Mouse (Mus musculus) megakaryocyte-erythroid progenitor cell, adult 5-6 weeks (primary cell): Measurements from ENCODE around the gene Evx2. TPM values are rescaled to one million over a fixed set of nuclear protein-coding genes. Genes with fewer than 3 reads are reported as not detected.

ENCODE experiments used
- ATAC-seq: replicated peaks from 2 replicates; pipeline ENCODE4 v1.8.0; 2016; ENCODE audit warnings: mild to moderate bottlenecking, inconsistent platforms; ENCODE audit not compliant: severe bottlenecking, poor library complexity, low FRiP score, low TSS enrichment
- total RNA-seq, 2 experiments: library from RNA; stranded (forward) in 1 of 2; stranded (reverse) in 1 of 2; fragments of 200-1000, 215-1000 nt in 1 of 2; fragments of >200 nt in 1 of 2; fragmentation: Nextera tagmentation in 1 of 2; gene quantifications; 2 replicates each; pipeline ENCODE4 v1.2.3; 2014 to 2017

Gene Evx2
- total RNA-seq, 2 experiments from 2014 or later: not detected

DNA sequence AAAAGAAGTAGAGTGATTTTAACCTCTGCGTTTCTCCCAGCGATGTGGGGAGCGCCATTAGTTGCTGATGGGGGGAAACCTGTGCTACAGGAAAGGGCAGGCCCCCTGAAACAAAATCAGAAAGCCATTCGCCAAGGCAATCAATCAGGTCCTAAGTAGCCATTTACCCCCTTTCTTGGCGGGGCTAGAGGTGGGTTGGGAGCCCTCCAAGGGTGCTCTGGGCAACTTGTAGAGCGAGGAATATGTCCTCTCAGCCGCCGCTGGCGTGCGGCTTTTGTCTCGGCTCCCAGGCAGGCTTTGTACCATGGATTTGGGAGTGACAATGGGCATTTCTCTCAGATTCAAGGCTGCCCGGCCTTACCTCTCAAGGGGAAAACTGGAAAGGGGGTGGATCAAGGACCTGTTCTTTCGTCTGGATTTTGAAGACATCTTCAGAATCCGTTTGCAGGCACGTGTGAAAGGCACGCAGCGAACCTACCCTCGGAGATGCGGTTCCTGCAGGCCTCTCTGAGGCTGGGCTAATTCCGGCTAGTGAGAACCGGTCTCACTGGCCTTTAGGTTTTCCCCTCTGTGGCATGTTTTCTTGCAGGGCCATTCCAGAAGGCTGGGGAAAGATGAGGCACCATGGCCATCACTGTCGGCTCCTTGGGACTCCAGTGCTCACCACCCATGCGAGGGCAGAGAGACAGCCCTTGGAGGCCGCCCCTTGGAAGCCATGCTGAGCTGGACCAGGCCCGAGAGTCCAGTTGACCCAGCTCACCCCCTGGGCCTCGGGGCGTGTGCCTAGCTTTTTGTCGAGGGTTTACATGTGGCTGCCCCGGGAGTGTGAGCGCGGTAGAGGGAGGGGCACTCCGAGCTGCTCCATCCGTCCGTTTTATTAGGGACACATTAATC, 37.3 kb upstream of the Evx2 start:
- no peak for ATAC-seq

DNA sequence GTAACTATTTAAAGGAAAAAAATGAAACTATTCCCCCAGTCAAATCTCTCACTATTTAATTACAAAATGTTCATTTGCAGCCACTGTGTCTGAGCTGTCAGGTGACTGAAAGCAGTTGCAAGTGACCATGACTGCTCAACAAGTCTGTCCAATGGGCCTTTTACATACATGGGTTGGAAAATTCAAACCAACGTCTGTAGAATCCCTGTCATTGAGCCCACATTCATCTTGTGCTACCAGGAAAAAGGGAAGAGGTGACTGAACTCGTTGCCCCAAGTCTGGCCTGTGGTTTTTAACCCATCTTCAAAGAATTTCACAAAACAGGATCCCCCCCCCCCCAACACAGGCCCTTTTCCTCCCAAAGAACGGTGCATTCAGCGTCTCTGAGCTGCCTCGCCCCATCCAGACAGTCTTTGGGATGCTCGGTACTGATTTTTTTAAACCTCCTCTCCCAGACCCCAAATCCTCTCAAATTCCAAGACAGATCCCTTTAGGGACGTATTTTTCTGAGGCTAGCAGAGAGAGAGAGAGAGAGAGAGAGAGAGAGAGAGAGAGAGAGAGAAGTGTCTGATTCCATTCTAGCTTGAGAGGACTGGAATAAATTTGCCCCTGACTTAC, 36.6 kb upstream of the Evx2 start:
- ATAC-seq: no peak

- ATAC-seq: no peak
Observed at GRCm38 (mm10) chr2:74695383-74695782, 36.0 kb upstream of the Evx2 start.

- ATAC-seq: 0 out of 2 replicates have a peak, but pooled peaks have one; percentile 25
Observed at GRCm38 (mm10) chr2:74694066-74694465, 34.7 kb upstream of the Evx2 start.

GRCm38 (mm10) chr2:74693432-74693827, 34.1 kb upstream of the Evx2 start:
- ATAC-seq: no peak

DNA sequence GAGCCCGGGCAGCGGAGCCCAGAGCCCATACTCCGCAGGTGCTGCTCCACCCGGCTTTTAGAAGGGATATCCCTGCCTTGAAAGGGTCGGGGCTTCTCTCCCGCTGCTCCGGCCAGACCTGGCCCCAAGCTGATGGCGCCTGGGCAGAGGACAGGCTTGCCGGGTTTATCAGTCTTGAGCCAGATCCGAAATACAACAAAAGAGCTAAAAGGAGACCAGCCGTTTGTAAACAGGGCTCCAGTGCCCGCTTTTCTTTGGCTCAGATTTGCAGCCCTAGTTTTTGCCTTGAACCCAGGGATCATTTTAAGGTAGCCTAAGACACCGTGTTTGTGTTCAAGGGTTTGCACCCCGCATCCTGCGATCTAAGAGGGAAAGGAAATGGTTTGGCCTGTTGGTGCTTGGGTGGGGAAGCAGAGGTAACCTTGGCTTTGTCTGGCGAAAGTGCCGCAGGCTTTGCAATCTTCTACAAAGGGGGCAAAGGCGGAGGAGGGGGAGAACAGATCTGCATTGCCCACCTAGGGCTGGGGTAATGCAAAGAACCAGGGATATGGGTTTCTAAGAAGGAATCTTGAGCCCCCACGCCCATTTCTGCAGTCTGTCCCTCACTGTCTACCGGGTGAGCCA, 33.6 kb upstream of the Evx2 start:
- no peak for ATAC-seq

- ATAC-seq: no peak
Observed at GRCm38 (mm10) chr2:74691995-74692807, 32.8 kb upstream of the Evx2 start.

- no peak for ATAC-seq
Observed at GRCm38 (mm10) chr2:74691022-74691951, 31.9 kb upstream of the Evx2 start, which contains the start of gene Hoxd10. Hoxd10 (plus strand) TSS chr2:74691924.

DNA sequence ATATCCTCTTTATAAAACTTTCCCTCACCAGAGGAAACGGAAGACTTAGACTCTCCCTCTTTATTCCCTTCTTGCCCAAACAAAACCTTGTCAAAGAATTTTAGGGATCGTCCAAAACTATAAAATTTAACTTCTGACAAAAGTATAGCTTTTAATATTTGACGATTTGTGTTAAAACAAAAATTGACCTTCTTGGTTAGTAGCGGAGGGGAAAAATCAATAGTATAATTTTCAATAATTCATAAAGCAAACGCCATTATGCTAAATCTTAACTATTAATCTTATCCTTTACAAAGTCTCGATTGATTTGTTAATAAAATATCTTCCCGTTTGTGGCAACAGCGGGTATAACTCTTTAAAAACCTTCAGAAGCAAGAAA, 31.0 kb upstream of the Evx2 start:
- ATAC-seq: no peak

GRCm38 (mm10) chr2:74689574-74690337, 30.4 kb upstream of the Evx2 start:
- ATAC-seq: no peak

DNA sequence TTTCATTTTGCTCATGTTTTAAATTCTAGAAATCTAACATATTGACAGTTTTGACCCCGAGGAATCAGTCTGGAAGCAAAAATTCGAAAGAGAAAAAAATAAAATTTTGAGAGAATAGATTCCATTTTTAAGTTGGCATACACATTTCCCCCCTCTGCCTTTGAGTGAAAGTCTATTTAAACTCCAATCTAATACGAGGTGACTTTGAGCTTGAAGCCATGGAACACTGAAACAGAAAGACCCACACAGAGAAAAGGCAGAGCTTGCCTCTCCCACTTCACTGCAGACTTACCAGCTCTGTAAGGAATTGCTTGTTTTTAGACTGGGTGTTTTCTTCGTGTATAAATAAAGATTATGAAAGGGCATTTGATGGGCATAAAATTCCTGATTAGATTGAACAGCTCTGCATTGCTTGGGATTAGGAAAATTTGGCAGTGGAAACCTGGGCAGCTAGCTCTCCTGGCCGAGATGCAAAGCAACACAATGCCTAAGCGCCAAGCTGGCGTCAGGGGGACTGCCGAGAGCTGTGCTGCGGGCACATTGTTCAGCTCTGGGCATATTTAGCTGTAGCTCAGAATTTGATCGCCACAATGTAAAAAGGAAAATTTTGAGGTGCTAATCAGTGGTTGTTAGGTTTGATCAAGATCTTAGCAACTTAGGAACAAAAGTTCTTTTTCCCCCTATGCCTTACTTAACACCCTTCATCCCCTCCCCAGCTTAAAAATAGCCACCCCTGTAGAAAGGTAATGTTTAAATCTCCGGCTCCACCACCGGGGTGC, 29.6 kb upstream of the Evx2 start:
- no peak for ATAC-seq

- no peak for ATAC-seq
Observed at GRCm38 (mm10) chr2:74687698-74688555, 28.6 kb upstream of the Evx2 start.

DNA sequence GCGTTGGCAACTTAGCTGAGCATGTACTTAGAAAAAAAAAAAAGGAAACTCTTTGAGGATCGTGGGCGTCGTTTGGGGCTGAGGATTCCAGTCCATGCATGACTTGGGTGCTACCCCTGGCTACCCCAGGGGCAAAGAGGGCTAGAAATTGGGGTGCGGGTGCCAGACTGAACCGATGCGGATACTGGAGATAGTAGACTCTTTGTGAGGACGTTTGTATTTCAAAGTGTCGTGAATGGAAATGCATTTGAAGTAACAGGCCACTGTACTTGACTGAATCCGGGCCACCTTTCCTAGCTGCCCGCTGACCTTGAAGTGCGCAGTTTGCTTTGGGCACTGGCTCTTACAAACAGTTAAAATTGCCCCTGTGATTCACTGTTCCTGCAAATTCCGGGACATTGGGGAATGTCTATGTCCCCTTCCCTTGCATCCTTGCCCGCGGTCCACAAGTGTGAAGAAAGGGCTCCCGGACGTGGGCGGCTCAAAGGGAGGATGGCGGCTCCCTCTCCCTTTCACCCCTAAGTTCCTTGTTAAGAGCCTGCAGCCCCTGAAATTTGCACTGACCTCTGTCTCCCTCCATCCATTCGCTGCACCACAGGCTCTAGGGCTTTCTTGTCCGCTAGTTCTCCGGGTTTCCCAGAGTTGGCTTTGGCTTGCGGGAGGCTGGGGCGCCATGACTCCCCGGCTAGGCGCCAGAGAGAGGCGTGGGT, 27.8 kb upstream of the Evx2 start:
- no peak for ATAC-seq

DNA sequence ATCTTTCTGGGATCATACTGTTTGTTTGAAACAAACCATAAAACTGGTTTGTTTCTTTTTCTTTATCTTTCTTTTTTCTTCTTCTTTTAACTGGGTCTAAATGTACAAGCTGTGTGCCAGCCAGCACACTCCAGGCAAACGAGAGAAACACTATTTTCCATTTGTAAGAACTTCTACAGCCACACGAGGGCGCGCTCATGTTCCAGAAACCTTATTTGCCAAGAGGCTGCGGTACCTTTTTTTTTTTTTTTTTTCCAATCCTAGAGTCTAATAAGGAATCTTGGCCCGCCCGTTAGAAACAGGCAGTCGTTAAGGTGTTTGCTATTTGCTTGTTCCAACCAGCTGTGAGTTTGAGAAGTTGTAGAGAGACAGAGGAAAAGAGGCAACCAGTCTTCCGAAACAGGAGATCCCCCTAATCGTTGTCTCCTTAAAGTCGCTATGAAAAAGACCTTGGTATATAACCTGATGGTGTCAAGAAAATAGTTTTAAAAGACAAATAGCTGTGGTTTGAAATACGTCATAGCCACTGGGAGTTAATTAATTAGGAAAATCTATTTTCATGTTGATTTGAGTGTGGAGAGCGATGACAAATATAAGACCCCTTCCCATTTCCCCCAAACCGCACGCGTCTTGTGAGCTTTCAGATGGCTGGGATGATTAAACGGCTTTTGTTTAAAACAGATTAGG, 27.1 kb upstream of the Evx2 start:
- no peak for ATAC-seq

DNA sequence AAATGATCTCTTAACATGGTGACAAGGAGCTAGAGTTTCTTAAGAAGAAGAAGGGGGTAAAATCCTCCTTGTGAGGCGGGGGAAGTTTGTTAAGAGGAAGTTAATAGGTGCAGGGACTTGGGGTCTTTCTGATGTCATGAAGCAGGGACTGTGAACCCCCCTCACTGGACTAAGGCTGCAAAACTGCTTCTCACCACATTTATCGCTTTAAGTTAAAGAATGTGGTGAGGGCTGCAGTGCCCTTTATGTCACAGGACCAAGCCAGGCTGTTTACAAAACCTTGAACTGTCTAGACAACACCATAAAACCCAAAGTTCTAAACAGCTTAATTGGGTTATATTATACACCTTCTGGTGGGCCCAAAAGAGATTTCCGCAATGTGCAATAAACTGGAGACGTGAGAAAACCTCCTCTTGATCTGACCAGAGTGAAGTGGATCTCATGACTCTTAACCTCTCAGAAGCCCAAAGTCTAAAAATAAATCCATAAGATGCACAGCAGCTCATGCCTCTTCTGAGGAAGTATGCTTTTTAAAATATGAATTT, 25.8 kb upstream of the Evx2 start:
- no peak for ATAC-seq
